Mouse (Mus musculus): ENCODE results near the gene Cat. TPM values are rescaled to one million over a fixed set of nuclear protein-coding genes. Genes with fewer than 3 reads are reported as not detected.

Gene Cat
- polyA plus RNA-seq, 1 experiment from 2014 or later: 85.3 TPM

- 90% methylated on average over 2 of the region's 2 CpGs for WGBS
- peaks cover 31% of the 10 kb centered on the region for H3K36me3 ChIP-seq
- no peak overlapping the region for H3K27ac ChIP-seq
- H3K9ac ChIP-seq: no peak overlapping the region
- H3K27me3 ChIP-seq: no peaks in the 10 kb centered on the region
- H3K9me3 ChIP-seq: no peaks in the 10 kb centered on the region
- H3K4me2 ChIP-seq (replicated peaks): no peak overlapping the region
- no peak for ATAC-seq (ENCODE audit: insufficient number of reproducible peaks, insufficient read depth, low FRiP score, low TSS enrichment)
- H3K4me1 ChIP-seq: no peaks in the 10 kb centered on the region
- no peak overlapping the region for H3K4me3 ChIP-seq
Observed at GRCm38 (mm10) chr2:103476180-103476579, 8.8 kb downstream of the Cat start.

DNA sequence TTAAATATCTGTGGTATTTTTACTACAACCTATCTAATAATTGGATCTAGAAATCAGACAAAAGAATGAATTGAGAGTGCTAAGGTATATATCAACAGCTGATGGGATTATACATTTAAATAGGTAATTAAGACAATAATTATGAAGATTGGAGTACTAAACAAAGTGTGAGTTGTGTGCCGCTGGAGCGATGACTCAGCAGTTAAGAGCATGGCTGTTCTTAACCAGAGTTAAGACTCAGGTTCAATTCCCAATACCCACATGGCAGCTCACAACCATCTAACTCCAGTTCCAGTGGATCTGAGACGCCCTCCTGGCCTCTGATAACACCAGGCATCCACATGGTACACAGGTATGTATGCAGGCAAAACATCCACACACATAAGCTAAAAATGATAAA lies 11.6 kb downstream of the Cat start:
- no peak for ATAC-seq (ENCODE audit: insufficient number of reproducible peaks, insufficient read depth, low FRiP score, low TSS enrichment)
- WGBS: 91% methylated on average over 3 of the region's 3 CpGs
- peaks cover 47% of the 10 kb centered on the region for H3K36me3 ChIP-seq

DNA sequence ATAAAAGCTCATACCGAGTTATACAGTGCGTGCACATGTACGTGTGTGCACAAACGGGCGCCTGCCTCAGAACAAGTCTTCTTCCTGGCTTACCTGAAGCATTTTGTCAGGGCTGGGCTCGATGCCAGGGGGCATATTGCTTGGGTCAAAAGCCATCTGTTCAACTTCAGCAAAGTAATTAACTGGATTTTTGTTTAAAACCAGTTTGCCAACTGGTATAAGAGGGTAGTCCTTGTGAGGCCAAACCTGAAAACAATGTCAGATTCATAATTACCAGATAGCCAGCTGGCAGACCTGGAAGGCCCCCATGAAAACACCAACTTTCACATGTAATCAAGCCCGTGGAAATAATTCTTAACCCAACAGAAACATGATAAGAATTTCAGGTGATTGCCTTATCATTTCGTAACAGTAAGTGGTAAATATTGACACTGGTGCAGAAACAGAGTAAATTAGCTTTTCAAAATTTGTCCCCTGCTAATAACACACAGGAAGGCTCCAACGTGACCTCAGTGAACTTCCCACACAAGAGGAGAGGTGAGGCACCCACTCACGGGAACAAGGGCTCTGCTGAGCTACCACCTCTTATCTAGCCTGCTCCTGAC lies 17.9 kb downstream of the Cat start:
- ATAC-seq (ENCODE audit: insufficient number of reproducible peaks, insufficient read depth, low FRiP score, low TSS enrichment): no peak
- no peaks in the 10 kb centered on the region for H3K9me3 ChIP-seq
- no peak overlapping the region for H3K4me2 ChIP-seq (replicated peaks)
- 78% methylated on average over 10 of the region's 10 CpGs for WGBS
- no peak overlapping the region for H3K9ac ChIP-seq
- H3K27ac ChIP-seq: no peak overlapping the region
- no peak overlapping the region for H3K4me3 ChIP-seq
- peaks cover 55% of the 10 kb centered on the region for H3K36me3 ChIP-seq
- H3K4me1 ChIP-seq: peaks cover 5% of the 10 kb centered on the region
- no peaks in the 10 kb centered on the region for H3K27me3 ChIP-seq

More for the DNA sequence above, 11.6 kb downstream of the Cat start:
- Histone ChIP-seq H3K4me3 (no peak overlapping the region), H3K4me2 (replicated peaks) (no peak overlapping the region), H3K27me3 (no peaks in the 10 kb centered on the region), H3K27ac (no peak overlapping the region), H3K9me3 (no peaks in the 10 kb centered on the region), H3K9ac (no peak overlapping the region), H3K4me1 (no peaks in the 10 kb centered on the region)

GRCm38 (mm10) chr2:103466272-103466671 lies 18.7 kb downstream of the Cat start:
- peaks cover 12% of the 10 kb centered on the region for H3K4me1 ChIP-seq
- no peak overlapping the region for H3K9ac ChIP-seq
- 85% methylated on average over 3 of the region's 3 CpGs for WGBS
- H3K9me3 ChIP-seq: no peaks in the 10 kb centered on the region
- no peak overlapping the region for H3K4me3 ChIP-seq
- H3K4me2 ChIP-seq (replicated peaks): no peak overlapping the region
- H3K36me3 ChIP-seq: peaks cover 55% of the 10 kb centered on the region
- no peaks in the 10 kb centered on the region for H3K27me3 ChIP-seq
- ATAC-seq (ENCODE audit: insufficient number of reproducible peaks, insufficient read depth, low FRiP score, low TSS enrichment): no peak
- H3K27ac ChIP-seq: no peak overlapping the region

DNA sequence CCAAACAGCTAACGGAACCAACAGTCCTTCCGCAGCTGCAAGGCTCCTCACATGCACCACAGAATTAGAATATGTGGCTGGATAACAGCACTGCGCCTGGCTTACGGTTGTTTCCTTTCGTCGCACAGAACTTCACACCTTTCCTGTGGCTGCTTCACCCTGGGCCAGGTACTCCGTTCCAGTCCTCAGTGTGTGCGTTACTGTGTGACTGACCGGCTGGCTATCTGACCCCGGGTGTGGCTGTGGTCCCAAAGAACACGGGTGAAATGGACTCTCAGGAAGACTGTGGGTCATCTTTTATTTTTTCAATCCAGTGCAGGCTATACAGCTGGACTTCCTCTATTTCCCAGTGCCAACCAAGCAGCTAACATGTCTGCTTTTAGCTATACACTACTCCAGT lies 19.5 kb downstream of the Cat start:
- WGBS: 92% methylated on average over 11 of the region's 11 CpGs
- peaks cover 51% of the 10 kb centered on the region for H3K36me3 ChIP-seq

DNA sequence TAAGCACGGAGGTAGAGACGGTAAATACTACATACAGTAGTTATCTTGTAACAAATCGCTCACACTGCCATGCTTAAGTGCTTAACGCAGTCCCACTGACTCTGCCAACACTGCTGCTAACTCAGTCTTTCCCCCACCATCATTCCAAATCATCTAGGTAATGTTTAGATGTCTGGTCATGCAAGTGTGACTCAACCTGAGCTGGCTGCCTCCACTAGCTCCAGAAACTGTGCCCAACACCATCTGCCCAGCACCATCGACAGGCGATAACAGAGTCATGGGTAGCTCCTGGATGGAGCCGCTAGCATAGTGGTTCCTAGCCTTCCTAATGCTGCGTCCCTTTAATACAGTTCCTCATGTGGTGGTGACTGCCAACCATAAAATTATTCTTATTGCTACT lies 20.4 kb downstream of the Cat start:
- Histone ChIP-seq H3K36me3 (peaks cover 53% of the 10 kb centered on the region), H3K9ac (no peak overlapping the region), H3K9me3 (no peaks in the 10 kb centered on the region), H3K27me3 (no peaks in the 10 kb centered on the region), H3K4me2 (replicated peaks) (no peak overlapping the region), H3K4me1 (peaks cover 15% of the 10 kb centered on the region), H3K27ac (no peak overlapping the region), H3K4me3 (no peak overlapping the region)
- no peak for ATAC-seq (ENCODE audit: insufficient number of reproducible peaks, insufficient read depth, low FRiP score, low TSS enrichment)
- 95% methylated on average over 8 of the region's 8 CpGs for WGBS

More for the DNA sequence above, 19.5 kb downstream of the Cat start:
- ATAC-seq (ENCODE audit: insufficient number of reproducible peaks, insufficient read depth, low FRiP score, low TSS enrichment): no peak
- no peaks in the 10 kb centered on the region for H3K9me3 ChIP-seq
- H3K9ac ChIP-seq: no peak overlapping the region
- H3K4me1 ChIP-seq: peaks cover 15% of the 10 kb centered on the region
- no peaks in the 10 kb centered on the region for H3K27me3 ChIP-seq
- H3K4me2 ChIP-seq (replicated peaks): no peak overlapping the region
- H3K4me3 ChIP-seq: no peak overlapping the region
- H3K27ac ChIP-seq: no peak overlapping the region

DNA sequence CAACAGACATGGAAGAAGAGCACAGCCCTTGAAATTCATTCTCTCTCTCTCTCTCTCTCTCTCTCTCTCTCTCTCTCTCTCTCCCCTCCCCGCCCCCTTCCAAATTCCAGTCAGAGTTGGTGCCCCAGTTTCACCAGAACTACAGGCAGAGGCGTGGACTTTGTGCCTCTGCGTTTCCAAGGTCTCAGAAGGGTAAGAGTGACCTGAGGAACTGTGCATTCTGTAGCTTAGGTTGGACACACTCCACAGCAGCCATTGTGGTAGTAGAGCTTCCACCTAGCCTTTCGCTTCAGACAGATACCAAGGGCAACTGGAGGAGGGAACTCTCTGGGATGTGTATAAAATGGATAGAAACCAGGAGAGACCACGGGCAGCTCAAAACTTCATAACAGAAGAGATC lies 22.2 kb downstream of the Cat start:
- H3K27ac ChIP-seq: 0 out of 2 replicates have a peak overlapping the region, but pooled peaks have one; percentile 88
- H3K9ac ChIP-seq: no peak overlapping the region
- H3K9me3 ChIP-seq: no peaks in the 10 kb centered on the region
- ATAC-seq (ENCODE audit: insufficient number of reproducible peaks, insufficient read depth, low FRiP score, low TSS enrichment): no peak
- no peak overlapping the region for H3K4me2 ChIP-seq (replicated peaks)
- no peaks in the 10 kb centered on the region for H3K27me3 ChIP-seq
- WGBS: 91% methylated on average over 5 of the region's 5 CpGs
- peaks cover 55% of the 10 kb centered on the region for H3K36me3 ChIP-seq
- H3K4me3 ChIP-seq: no peak overlapping the region
- H3K4me1 ChIP-seq: peaks cover 15% of the 10 kb centered on the region

DNA sequence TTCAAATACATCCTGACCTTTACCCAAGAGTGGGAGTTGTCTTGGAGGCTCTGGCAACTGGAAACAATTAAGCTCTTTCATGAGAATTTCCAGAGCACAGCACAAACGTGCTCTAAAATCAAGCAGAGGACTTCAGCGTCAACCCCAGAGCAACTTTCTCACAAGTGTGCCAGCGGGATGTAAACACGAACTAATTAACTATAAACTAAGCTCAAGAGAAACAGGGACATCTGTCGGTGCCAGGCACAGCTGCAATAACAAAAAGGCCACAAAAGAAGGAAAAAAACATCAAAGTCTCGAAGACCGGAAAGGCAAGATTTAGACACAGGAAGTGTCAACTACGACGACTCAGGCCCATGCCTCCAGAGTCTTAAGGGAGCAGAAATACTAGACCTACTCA lies 23.2 kb downstream of the Cat start:
- 9% methylated on average over 9 of the region's 9 CpGs for WGBS
- H3K4me2 ChIP-seq (replicated peaks): 0 out of 2 replicates have a peak overlapping the region, but pooled peaks have one; percentile 8
- ATAC-seq (ENCODE audit: insufficient number of reproducible peaks, insufficient read depth, low FRiP score, low TSS enrichment): peak; percentile 37; the same call in 1 of the 2 replicates
- peaks cover 15% of the 10 kb centered on the region for H3K4me1 ChIP-seq
- H3K9me3 ChIP-seq: no peaks in the 10 kb centered on the region
- H3K4me3 ChIP-seq: no peak overlapping the region
- no peak overlapping the region for H3K9ac ChIP-seq
- H3K36me3 ChIP-seq: peaks cover 45% of the 10 kb centered on the region
- H3K27ac ChIP-seq: peak overlapping the region; percentile 88
- H3K27me3 ChIP-seq: no peaks in the 10 kb centered on the region

- Histone ChIP-seq H3K4me1 (peaks cover 15% of the 10 kb centered on the region), H3K27me3 (no peaks in the 10 kb centered on the region), H3K27ac (peak overlapping the region; percentile 88), H3K36me3 (peaks cover 48% of the 10 kb centered on the region), H3K4me3 (no peak overlapping the region), H3K9me3 (no peaks in the 10 kb centered on the region), H3K4me2 (replicated peaks) (0 out of 2 replicates have a peak overlapping the region, but pooled peaks have one; percentile 8), H3K9ac (no peak overlapping the region)
- ATAC-seq (ENCODE audit: insufficient number of reproducible peaks, insufficient read depth, low FRiP score, low TSS enrichment): no peak
- WGBS: 46% methylated on average over 8 of the region's 8 CpGs
Observed at GRCm38 (mm10) chr2:103461210-103461609, 23.8 kb downstream of the Cat start.

GRCm38 (mm10) chr2:103459069-103459468 lies 25.9 kb downstream of the Cat start:
- Histone ChIP-seq H3K4me2 (replicated peaks) (no peak overlapping the region), H3K36me3 (peaks cover 52% of the 10 kb centered on the region), H3K9ac (no peak overlapping the region), H3K4me3 (no peak overlapping the region), H3K4me1 (peaks cover 15% of the 10 kb centered on the region), H3K27ac (no peak overlapping the region), H3K27me3 (no peaks in the 10 kb centered on the region), H3K9me3 (no peaks in the 10 kb centered on the region)
- ATAC-seq (ENCODE audit: insufficient number of reproducible peaks, insufficient read depth, low FRiP score, low TSS enrichment): no peak
- 90% methylated on average over 10 of the region's 10 CpGs for WGBS

DNA sequence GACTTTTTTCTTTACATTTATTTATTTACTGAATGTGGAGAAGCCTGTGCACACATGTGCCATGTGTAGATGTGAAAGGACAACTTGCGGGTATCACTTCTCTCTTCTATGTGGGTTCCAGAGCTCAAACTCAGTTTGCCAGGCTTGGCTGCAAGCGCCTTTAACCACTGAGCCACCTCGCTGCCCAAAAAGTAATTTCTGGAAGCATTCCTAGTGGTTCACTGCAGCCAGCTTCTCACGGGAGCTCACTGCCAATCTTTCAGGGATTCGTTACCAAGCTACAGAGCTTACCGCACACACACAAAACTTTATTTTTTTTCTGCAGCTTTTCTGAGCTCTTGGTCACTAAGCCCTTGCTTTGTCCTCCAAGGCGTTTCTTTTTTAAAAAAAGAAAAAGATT lies 27.3 kb downstream of the Cat start:
- Histone ChIP-seq H3K27ac (no peak overlapping the region), H3K4me3 (no peak overlapping the region), H3K9ac (no peak overlapping the region), H3K4me1 (peaks cover 15% of the 10 kb centered on the region), H3K4me2 (replicated peaks) (no peak overlapping the region), H3K36me3 (peaks cover 51% of the 10 kb centered on the region), H3K27me3 (no peaks in the 10 kb centered on the region), H3K9me3 (no peaks in the 10 kb centered on the region)
- 91% methylated on average over 7 of the region's 7 CpGs for WGBS
- no peak for ATAC-seq (ENCODE audit: insufficient number of reproducible peaks, insufficient read depth, low FRiP score, low TSS enrichment)

- ATAC-seq (ENCODE audit: insufficient number of reproducible peaks, insufficient read depth, low FRiP score, low TSS enrichment): no peak
- Histone ChIP-seq H3K9ac (no peak overlapping the region), H3K27ac (no peak overlapping the region), H3K27me3 (no peaks in the 10 kb centered on the region), H3K4me3 (no peak overlapping the region), H3K9me3 (no peaks in the 10 kb centered on the region), H3K36me3 (peaks cover 49% of the 10 kb centered on the region), H3K4me1 (peaks cover 10% of the 10 kb centered on the region), H3K4me2 (replicated peaks) (no peak overlapping the region)
- 90% methylated on average over 5 of the region's 5 CpGs for WGBS
Observed at GRCm38 (mm10) chr2:103457048-103457447, 27.9 kb downstream of the Cat start.

All from embryonic facial prominence, embryonic 12.5 days (tissue).